Mouse (Mus musculus) embryonic fibroblast, embryonic 13.5 days (primary cell): ENCODE results near the gene Fcgr4. TPM values are rescaled to one million over a fixed set of nuclear protein-coding genes. Genes with fewer than 3 reads are reported as not detected.

Source experiments
- H3K27ac ChIP-seq: 2 replicates; pipeline ENCODE4 v1.5.1; 2012; ENCODE audit warnings: low read length, control low read depth, inconsistent platforms; ENCODE audit not compliant: insufficient read depth
- H3K4me1 ChIP-seq: 2 replicates; pipeline ENCODE4 v1.6.1; 2011; ENCODE audit warnings: low read length; ENCODE audit not compliant: control insufficient read depth, insufficient read depth
- H3K4me3 ChIP-seq: 2 replicates; pipeline ENCODE4 v1.5.1; 2011; ENCODE audit warnings: mild to moderate bottlenecking, control low read depth, low read length; ENCODE audit not compliant: insufficient read depth
- CTCF ChIP-seq: IDR thresholded peaks from 2 replicates; pipeline ENCODE4 v1.5.1; 2011; ENCODE audit warnings: mild to moderate bottlenecking, control low read depth, low read length, moderate library complexity, borderline replicate concordance; ENCODE audit not compliant: insufficient read depth
- POLR2A ChIP-seq: IDR thresholded peaks from 2 replicates; pipeline ENCODE4 v1.6.1; 2011; ENCODE audit warnings: low read depth, mild to moderate bottlenecking, control low read depth, low read length, moderate library complexity
- polyA plus RNA-seq: library from polyadenylated mRNA; stranded (reverse); fragments of >200 nt; gene quantifications from 2 replicates; pipeline ENCODE4 v1.2.4, GENCODE M21; 2011; ENCODE audit warnings: low read depth; ENCODE audit not compliant: missing spikeins, insufficient read length

Fcgr4 gene
- polyA plus RNA-seq, 1 experiment: not detected

DNA sequence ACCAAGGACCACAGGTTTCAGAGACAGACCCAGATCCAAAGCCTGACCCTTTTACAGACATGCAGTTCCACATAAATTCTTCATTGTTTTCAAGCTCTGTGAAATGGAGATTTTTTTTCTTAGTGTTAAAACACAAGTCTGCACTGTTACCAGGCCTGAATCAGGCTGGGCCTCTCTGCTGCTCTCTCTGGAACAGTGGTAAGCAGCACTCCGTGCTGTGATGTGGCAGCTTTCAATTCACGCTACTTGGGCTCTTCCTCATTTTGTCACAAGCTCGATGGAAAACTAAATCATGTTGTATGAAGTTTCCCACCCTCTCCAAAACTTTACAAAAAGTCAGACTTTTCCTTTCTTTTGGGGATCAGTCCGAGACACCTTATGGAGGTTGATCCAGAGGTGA is 35.7 kb upstream of the Fcgr4 start:
- H3K4me1 ChIP-seq: no peaks in the 10 kb centered on the region
- H3K4me3 ChIP-seq: no peak overlapping the region
- no peak for TF ChIP-seq CTCF
- TF ChIP-seq POLR2A: no peak
- no peak overlapping the region for H3K27ac ChIP-seq

DNA sequence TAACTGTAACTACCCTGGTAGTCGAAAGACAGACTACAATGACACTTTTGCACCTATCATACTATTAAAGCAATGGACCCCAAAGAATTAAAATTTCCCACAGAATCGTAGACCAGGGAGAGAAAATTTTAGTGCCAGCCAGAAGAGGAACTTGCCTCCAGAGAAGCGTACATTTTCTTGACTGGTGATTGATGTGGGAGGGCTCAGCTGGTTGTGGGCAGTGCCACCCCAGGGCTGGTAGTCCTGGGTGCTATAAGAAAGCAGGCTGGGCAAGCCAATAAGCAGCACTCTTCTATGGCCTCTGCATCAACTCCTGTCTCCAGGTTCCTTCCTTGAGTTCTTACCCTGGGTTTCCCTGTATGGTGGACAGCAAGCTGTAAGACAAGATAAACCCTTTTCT is 33.6 kb upstream of the Fcgr4 start:
- no peak overlapping the region for H3K4me3 ChIP-seq
- TF ChIP-seq POLR2A: no peak
- TF ChIP-seq CTCF: no peak

DNA sequence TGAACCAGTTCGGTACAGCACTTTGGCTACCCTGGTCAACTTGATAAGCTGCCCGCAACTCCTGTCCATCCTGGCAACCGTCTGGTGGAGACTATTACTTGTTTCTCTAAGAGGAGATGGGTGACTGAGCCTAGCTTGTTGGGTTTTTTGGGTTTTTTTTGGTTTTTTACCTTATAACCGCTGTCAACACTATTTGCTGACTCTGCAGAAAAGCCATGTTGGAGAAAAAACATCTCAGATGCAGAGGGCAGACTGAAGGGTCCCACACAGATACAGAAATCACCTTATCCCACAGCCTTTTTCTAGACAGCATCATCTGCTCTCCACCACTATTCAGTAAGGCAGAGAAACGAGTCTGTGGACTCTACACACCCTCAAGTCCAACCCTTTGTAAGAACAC is 32.9 kb upstream of the Fcgr4 start:
- no peak overlapping the region for H3K27ac ChIP-seq
- TF ChIP-seq CTCF: no peak
- no peak for TF ChIP-seq POLR2A

More for the DNA sequence above, 33.6 kb upstream of the Fcgr4 start:
- Histone ChIP-seq H3K27ac (no peak overlapping the region), H3K4me1 (no peaks in the 10 kb centered on the region)

DNA sequence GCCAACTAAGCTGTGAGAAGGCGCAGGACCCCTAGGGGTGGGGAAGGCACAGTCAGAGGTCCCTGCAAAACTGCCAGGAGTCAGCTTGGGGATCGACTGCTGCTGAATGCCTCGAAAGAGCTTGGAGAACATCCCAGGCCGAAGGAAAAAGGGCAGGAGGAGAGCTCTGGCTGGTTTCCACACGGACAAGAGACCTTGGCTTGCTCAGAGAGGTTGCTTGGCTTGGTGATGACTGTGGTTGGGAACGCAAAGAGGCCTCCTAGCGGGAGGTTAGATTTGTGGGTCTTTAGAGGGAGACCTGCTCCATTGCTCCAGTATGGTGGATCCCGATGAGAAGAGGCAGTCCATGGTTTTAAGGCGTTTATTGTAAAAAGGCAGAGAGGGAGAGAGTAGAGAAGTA is 29.1 kb upstream of the Fcgr4 start:
- TF ChIP-seq POLR2A (no peak), CTCF (no peak)
- Histone ChIP-seq H3K4me3 (no peak overlapping the region), H3K27ac (no peak overlapping the region), H3K4me1 (no peaks in the 10 kb centered on the region)

More for the DNA sequence above, 32.9 kb upstream of the Fcgr4 start:
- no peak overlapping the region for H3K4me3 ChIP-seq
- H3K4me1 ChIP-seq: no peaks in the 10 kb centered on the region

DNA sequence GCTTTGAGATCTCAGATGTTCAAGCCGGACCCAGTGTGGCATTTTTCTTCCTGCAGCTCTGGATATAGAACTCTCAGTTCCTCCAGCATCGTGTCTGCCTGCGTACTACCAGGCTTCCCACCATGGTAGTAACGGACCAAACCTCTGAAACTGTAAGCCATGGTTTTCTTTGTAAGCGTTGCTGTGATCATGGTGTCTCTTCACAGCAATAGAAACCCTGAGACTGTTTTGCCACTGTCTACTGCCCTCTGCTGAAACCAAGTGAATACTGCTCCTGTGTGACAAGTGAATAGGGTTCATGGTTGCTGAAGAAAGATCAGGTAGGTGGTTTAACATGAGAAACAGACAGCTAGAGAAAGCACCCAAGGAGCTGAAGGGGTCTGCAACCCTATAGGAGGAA is 26.2 kb upstream of the Fcgr4 start:
- no peak overlapping the region for H3K4me3 ChIP-seq
- no peak overlapping the region for H3K27ac ChIP-seq
- TF ChIP-seq CTCF: no peak
- no peak for TF ChIP-seq POLR2A

DNA sequence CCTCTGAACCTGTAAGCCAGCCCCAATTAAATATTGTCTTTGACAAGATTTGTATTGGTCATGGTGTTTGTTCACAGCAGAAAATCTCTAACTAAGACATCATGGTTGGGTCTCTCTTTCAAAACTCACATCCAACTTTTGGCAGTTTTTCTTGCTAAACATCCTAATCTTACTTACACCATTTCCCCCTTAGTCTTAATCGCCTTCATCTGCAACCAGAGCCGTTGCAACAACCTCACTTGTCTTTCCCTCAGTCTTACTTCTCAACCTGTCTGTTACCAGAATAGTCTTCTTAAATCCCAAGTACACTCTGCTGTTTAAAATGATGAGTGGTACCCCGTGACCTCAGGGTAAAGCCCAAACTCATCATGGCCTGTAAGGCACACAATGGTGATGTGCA is 22.7 kb upstream of the Fcgr4 start:
- Histone ChIP-seq H3K27ac (no peak overlapping the region), H3K4me3 (no peak overlapping the region), H3K4me1 (no peaks in the 10 kb centered on the region)
- TF ChIP-seq POLR2A: no peak
- no peak for TF ChIP-seq CTCF

More for the DNA sequence above, 26.2 kb upstream of the Fcgr4 start:
- H3K4me1 ChIP-seq: no peaks in the 10 kb centered on the region

DNA sequence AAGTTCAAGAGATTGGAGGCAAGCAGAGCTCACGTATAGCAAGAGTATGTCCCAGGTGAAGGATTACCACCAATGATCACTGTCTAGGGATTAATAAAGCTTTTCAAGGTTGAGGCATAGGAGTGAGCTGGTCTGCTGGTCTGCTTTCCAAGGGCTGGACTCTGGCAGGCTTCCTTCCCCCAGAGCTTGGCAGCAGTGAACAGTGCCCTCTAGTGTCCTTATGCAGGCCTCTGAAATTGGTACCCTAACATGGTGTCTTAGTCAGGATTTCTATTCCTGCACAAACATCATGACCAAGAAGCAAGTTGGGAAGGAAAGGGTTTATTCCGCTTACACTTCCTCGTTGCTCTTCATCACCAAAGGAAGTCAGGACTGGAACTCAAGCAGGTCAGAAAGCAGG is 22.0 kb upstream of the Fcgr4 start:
- Histone ChIP-seq H3K27ac (no peak overlapping the region), H3K4me3 (no peak overlapping the region), H3K4me1 (no peaks in the 10 kb centered on the region)
- peak; percentile 50; the same call in 1 of the 2 replicates for TF ChIP-seq CTCF
- no peak for TF ChIP-seq POLR2A

DNA sequence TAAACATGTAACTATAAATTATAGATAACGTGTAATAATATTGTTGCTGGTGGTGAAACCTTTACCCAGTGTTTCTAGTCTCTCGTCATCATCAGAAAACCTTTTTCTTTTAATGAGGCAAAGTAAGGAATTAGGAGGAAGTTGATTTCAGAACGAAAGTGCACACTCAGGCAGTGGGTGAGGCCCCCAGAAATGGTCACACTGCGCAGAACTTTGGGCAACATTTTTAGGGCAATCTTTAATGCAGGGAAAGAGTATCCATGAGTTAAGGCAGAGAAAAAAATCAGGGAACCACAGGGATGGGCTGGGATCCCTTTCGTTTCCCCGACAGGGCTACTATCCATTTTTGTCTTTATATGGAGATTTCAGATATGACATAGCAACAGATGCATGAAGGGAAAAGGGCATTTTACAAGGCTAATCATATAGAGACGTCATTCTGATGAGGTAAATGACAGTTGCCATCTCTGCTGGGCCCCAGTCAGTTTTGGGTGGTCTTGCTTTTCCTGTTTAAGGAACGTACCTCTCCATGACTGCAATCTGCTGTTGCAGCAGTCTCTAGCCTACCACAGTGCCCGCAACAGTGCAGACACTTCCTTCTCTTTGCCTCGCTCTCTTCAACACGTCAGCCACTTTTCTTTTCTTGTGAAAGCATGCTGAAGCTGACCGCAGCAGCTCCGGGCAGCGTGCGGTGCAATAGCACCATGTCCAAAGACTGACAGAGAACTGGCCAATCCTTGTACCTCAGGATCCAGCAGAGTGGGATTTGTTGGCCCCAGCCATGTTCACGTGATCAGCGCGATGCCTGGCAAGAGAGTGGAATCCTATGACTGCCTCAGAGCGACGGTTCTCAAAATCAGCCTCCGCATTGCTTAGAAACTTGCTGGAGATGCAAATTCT is 20.7 kb upstream of the Fcgr4 start:
- Histone ChIP-seq H3K27ac (no peak overlapping the region), H3K4me1 (no peaks in the 10 kb centered on the region), H3K4me3 (no peak overlapping the region)
- TF ChIP-seq POLR2A (no peak), CTCF (no peak)

DNA sequence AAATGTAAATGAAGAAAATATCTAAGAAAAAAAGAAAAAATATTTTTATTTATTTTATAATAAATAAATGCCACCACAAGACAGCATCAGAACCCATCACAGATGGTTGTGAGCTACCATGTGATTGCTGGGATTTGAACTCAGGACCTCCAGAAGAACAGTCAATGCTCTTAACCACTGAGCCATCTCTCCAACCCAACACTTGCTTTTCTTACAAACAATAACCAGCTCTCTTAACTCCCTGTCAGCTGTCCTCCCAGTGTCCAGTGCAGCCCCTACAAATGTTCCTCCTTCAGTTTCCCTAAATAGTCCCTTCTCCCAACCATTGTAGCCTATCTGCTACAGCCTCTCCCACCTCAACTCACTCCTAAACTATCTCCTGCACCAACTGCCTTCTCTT is 18.9 kb upstream of the Fcgr4 start:
- H3K27ac ChIP-seq: no peak overlapping the region

DNA sequence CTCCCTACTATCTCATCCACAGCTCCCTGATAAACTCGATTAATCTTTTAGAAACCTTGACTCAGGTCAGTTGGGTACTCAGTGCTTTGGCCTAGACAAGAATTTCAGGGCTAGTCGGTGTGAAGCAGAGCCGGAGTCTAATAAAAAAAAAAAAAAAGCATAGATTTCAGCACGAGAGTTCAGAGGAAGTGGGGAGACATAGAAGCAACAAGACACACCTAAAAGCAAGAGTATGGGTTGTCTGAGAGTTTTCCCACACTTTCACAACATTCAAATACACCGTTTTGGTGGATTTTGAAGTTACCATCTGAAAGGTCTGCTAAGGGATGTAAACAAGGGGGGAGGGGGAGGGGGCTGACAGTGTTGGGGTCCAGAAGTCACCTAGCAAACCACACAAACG is 13.6 kb upstream of the Fcgr4 start:
- no peak for TF ChIP-seq POLR2A
- no peak for TF ChIP-seq CTCF
- H3K4me3 ChIP-seq: no peak overlapping the region
- no peak overlapping the region for H3K27ac ChIP-seq
- no peaks in the 10 kb centered on the region for H3K4me1 ChIP-seq

More for the DNA sequence above, 18.9 kb upstream of the Fcgr4 start:
- Histone ChIP-seq H3K4me1 (no peaks in the 10 kb centered on the region), H3K4me3 (no peak overlapping the region)
- TF ChIP-seq POLR2A (no peak), CTCF (no peak)

DNA sequence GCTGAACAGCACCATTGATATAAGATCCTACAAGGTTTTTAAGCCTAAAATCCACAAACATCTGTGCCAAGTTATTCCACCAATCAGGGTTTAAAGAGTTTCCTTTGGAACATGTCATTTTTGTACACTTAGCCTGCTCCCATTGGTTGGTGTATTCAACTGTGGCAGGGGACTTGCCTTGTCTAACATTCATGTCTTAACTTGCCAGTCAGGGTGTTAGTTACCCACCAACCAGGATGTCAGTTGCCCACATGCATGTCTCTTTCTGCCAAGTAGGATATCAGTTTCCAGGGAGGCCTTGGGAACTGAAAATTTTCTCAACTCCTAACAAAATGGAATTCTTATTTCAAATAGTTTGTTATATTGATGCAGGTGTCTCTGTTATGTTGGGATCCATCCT is 13.1 kb upstream of the Fcgr4 start:
- no peak overlapping the region for H3K4me3 ChIP-seq
- TF ChIP-seq CTCF (no peak), POLR2A (no peak)
- no peaks in the 10 kb centered on the region for H3K4me1 ChIP-seq
- H3K27ac ChIP-seq: no peak overlapping the region

DNA sequence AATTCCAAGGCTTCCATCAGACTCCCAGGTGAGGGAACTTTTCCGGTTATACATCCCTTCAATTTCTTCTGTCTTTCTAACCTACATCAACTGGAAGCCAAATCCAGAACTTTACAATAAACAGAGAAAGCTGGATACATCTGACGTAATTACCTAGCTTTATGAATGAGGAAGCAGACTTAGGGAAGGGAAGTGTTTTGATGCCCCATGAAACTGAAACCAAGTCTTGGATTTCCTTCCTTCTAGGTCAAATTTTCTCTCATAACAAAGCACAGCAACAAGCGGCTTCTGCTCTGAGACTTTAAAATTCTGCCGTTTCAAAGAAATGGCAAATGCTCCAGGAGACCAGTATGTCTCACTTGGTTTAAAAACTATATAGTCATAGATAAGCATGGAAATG is 12.4 kb upstream of the Fcgr4 start:
- Histone ChIP-seq H3K27ac (no peak overlapping the region), H3K4me3 (no peak overlapping the region), H3K4me1 (no peaks in the 10 kb centered on the region)
- TF ChIP-seq POLR2A (no peak), CTCF (no peak)
